Mouse (Mus musculus) right cerebral cortex, postnatal 36 days (tissue): Measurements from ENCODE around the gene Cacng2.
"Not testable (repeated sequence)": the region's sequence is repeated elsewhere in the genome, so short reads cannot be mapped to it uniquely, and the experiment has no call there.

Source experiments
- DNase-seq, 2 experiments: peaks; one replicate each; pipeline ENCODE4 v3.0.0; 2022; ENCODE audit warnings: low spot score in 2 of 2, mixed read lengths in 1 of 2

Cacng2 gene

GRCm38 (mm10) chr15:78024211-78024610, 95.6 kb downstream of the Cacng2 start:
- no peak for DNase-seq

- DNase-seq, result no peak
Observed at GRCm38 (mm10) chr15:78014046-78014445, 105.8 kb downstream of the Cacng2 start.

GRCm38 (mm10) chr15:78008206-78008605, 111.6 kb downstream of the Cacng2 start:
- not testable (repeated sequence) for DNase-seq

- DNase-seq, result no peak
Observed at GRCm38 (mm10) chr15:78003929-78004328, 115.9 kb downstream of the Cacng2 start.

- DNase-seq, result no peak
Observed at GRCm38 (mm10) chr15:78001400-78001799, 118.4 kb downstream of the Cacng2 start.

GRCm38 (mm10) chr15:77988541-77988940, 131.3 kb downstream of the Cacng2 start:
- no peak for DNase-seq

GRCm38 (mm10) chr15:77983391-77983790, 136.4 kb downstream of the Cacng2 start:
- DNase-seq, result no peak

- peak; percentile 50 to 64 for DNase-seq
Observed at GRCm38 (mm10) chr15:77982195-77982939, 137.5 kb downstream of the Cacng2 start.

GRCm38 (mm10) chr15:77981181-77981680, 138.6 kb downstream of the Cacng2 start:
- no peak for DNase-seq

- DNase-seq, result peak; percentile 59 to 81
Observed at GRCm38 (mm10) chr15:77979427-77979865, 140.4 kb downstream of the Cacng2 start.

- no peak for DNase-seq
Observed at GRCm38 (mm10) chr15:77977663-77978062, 142.2 kb downstream of the Cacng2 start.

- no peak for DNase-seq
Observed at GRCm38 (mm10) chr15:77974165-77974841, 145.5 kb downstream of the Cacng2 start.

- DNase-seq, result peak; percentile 96 to 99
Observed at GRCm38 (mm10) chr15:77970470-77971292, 149.1 kb downstream of the Cacng2 start, which contains the start of gene Eif3d. Gene Eif3d (minus strand): TSS chr15:77970813.

GRCm38 (mm10) chr15:77969940-77970469, 149.8 kb downstream of the Cacng2 start:
- DNase-seq, result no peak

GRCm38 (mm10) chr15:77965117-77965528, 154.7 kb downstream of the Cacng2 start:
- no peak for DNase-seq

GRCm38 (mm10) chr15:77962447-77962846, 157.4 kb downstream of the Cacng2 start:
- DNase-seq, result no peak

- no peak for DNase-seq
Observed at GRCm38 (mm10) chr15:77960693-77961092, 159.1 kb downstream of the Cacng2 start.

GRCm38 (mm10) chr15:77958071-77958470, 161.8 kb downstream of the Cacng2 start:
- no peak for DNase-seq

- DNase-seq, result no peak
Observed at GRCm38 (mm10) chr15:77957625-77958024, 162.2 kb downstream of the Cacng2 start.

- peak; percentile 77 to 84 for DNase-seq
Observed at GRCm38 (mm10) chr15:77956404-77956901, 163.4 kb downstream of the Cacng2 start, which contains the start of gene Foxred2. Gene Foxred2 (minus strand): TSS chr15:77956722.
